Mouse (Mus musculus): ENCODE measurements around the gene Krt39.

DNA sequence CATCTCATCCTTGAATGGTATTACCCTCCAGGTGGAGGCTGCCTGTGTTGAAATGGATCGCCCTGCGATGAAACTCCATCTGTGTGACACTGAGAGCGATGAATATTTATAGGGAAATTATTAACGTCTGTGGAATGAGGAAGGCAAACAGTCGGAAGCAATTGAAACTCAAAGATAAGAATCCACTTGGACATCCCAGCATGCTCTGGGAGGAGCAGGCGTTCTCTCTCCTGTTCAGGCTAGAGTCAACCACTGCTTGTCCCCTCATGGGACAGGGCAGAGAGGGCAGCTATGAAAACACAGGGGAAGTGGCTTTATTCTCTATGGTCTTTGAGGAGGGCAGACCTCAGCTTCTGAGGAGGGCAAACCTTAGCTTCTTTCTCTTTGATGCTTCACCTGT is 47.7 kb downstream of the Krt39 start:
- TF ChIP-seq CTCF (IDR thresholded peaks at IDR 0.05; ENCODE audit: low read depth), result no peak
- no peak for TF ChIP-seq EP300 (IDR thresholded peaks at IDR 0.05; ENCODE audit: low read depth)

Data from heart, postnatal 0 days (tissue).